Mouse (Mus musculus) c-Kit-positive CD71-negative TER-119-negative erythroid progenitor cells, embryonic 14.5 days (primary cell): ENCODE measurements around the gene Car10.

Source experiments
- DNase-seq: peaks from one replicate; pipeline ENCODE4 v3.0.0-alpha.2; 2013; ENCODE audit warnings: low read depth

The Car10 gene

GRCm38 (mm10) chr11:93500442-93500841, 402.6 kb downstream of the Car10 start:
- no peak for DNase-seq

- DNase-seq, result no peak
Observed at GRCm38 (mm10) chr11:93501671-93502070, 403.8 kb downstream of the Car10 start.

- no peak for DNase-seq
Observed at GRCm38 (mm10) chr11:93502864-93503263, 405.0 kb downstream of the Car10 start.

DNA sequence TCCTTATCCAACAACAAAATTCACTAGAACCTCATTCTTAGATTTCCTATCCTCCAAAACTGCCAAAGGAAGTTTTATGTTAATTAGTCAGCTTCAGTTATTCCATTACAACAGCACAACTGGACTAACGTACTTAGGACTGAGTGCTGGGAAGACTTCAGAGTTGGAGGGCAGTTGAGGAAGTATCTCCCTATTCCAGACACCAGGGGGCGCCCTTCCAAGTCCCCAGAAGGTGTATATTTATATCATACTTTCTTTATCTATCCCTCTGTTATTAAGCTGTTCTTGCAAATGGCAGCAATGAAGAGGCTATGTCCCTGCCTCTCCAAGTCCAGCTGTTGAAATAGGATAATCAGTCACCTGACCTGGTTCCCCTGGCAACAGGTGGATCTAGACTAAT, 405.6 kb downstream of the Car10 start:
- peak; percentile 25 for DNase-seq

- DNase-seq, result no peak
Observed at GRCm38 (mm10) chr11:93509527-93510235, 411.9 kb downstream of the Car10 start.

DNA sequence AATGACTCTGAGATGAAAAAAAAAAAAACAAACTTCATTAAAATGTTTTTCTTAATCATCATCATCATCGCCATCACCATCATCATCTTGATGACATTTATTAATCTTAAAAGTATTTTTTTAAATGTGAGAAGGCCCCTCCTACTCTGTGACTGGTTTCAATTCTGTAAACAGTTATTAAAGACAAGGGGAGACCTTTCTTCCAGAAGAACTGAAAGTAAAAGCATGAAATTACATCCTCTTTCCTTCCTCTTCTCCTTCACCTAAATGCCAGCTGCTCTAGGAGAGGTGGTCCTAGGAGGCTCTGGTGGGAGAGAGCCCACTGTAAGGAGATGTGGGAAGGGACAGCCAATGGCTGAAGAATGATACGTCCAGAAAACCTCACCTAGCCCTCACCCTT, 415.0 kb downstream of the Car10 start:
- no peak for DNase-seq

DNA sequence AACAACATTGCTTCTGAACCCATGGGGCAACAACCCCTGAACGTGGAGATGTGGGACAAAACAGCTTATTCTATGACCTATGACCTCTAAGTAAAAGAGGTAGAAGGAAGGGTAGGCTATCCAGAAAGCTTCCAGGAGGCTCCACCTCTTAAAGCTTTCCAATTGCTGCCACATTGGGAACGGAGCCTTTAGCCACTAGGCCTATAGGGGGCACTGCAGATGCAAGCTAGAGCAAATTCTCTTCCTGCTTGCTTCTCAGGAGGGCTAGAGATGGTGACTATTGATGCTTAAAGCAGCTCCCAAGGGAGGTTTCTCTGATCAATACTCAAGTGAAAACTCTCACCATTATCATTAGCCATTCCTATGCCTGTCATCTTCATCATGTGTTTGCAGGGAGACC, 416.6 kb downstream of the Car10 start:
- DNase-seq, result no peak

DNA sequence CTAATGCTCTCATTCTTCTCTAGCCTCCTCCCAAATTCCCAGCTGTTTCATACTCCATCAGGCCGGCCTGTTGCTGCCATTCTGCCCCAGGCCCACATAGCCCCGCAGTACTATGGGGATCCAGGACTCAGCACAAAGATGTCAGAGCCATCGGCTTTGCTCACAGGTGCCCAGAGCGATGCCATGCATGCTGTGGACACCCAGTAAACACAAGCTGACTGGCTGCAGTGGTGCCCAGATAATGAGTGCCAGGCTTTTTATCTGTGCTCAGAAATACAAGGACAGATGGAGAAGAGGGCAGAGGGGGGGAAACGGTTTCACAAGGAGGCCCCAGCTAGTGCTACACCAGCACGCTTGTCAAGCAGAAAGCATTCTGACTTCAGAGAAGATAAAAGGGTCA, 417.7 kb downstream of the Car10 start:
- DNase-seq, result no peak

DNA sequence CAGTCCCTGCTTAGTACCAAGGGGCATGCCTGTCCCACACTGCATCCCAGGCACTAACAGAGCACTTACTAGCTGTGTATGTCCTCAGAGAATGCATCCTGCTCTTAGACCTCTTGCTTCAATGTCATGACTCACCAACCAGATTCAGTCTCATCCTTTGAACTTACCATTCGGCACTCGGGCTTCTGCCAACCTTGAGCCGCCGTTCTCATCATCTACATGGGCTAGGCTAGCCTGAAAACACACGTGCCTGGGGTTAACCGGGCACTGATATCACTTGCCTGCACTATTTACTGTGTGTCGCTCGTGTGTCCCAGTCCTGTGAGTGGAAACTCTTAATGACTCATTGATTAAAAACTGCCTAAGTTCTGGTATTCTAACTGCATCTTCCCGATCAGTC, 418.4 kb downstream of the Car10 start:
- DNase-seq, result no peak

GRCm38 (mm10) chr11:93516946-93517345, 419.1 kb downstream of the Car10 start:
- DNase-seq, result no peak

- no peak for DNase-seq
Observed at GRCm38 (mm10) chr11:93522501-93522900, 424.7 kb downstream of the Car10 start.

DNA sequence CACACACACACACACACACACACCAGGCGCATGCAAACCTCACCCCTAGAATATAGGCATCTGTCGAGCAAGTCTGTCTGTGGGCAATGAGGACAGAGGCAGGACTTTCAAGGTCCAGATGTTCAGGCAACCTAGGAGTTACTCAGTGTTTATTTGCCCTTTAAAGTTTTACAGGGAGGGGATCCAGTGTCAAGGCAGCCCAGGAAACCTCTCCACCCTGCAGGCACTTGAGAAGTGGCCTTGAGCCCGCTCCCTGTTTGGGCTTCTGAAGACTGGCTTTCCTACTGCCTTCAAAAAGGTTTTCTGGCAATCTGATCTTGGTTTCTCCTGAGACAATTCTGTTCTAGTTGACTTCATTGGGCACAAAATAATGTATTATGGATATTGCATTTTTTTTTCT, 428.1 kb downstream of the Car10 start:
- no peak for DNase-seq

- DNase-seq, result no peak
Observed at GRCm38 (mm10) chr11:93531029-93531680, 433.3 kb downstream of the Car10 start.

DNA sequence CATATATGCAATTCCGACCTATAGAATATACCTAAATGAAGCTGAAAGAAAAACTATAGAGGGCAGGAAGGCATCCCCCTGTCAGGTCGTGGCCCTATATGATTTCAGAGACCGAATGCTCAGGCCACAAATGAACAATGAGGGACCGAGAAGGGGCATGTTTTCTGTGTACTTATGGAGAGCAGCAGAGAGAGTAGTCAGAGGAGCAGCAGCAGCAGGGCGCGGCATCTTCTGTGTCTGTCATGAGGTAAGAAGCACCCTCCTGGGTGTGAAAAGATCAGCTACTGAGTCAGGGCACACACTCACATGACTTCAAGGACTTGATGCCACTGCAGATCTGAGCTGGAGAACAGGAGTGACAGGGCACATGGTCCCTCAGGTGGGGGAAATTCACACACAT, 438.4 kb downstream of the Car10 start:
- no peak for DNase-seq

DNA sequence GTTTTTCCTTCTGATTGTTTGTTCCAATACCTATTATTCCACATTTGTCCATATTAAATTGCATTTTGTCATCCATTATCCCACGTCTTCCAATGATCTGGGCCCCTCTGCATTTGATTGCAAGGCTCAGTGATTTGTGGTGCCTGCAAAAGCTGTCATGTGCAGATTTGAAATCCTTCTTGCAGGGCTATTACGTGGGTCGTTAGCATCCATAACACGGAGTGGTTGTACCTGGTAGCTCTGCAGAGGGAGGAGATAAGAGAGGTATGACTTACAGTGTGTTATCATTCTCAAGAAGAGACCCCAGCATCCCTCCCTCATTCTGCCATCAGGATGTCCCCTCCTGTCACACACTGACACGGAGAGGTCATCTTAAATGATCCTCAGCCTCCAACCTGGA, 451.1 kb downstream of the Car10 start:
- DNase-seq, result no peak

- DNase-seq, result peak; percentile 19
Observed at GRCm38 (mm10) chr11:93550908-93551307, 453.1 kb downstream of the Car10 start.

DNA sequence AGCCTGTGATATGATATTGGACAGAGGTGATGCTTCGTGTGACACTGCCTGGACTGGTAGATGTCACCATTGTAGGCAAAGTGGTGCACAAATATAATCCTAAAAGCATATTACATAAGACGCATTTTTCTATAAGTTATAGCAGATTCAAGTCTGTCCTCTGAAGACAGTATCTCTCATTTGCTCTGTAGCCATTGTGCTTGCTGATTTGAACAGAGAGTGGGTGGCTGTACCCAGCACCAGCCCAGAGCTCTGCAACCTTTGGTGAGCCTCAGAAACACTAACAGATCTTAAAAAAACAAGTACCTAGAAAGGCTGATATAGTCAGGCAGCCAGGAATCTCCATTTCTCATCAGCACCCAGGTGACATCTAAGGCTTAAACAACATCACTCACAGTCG, 461.3 kb downstream of the Car10 start:
- no peak for DNase-seq

GRCm38 (mm10) chr11:93560570-93560969, 462.7 kb downstream of the Car10 start:
- no peak for DNase-seq

GRCm38 (mm10) chr11:93562330-93562865, 464.6 kb downstream of the Car10 start:
- no peak for DNase-seq

GRCm38 (mm10) chr11:93565756-93566155, 467.9 kb downstream of the Car10 start:
- no peak for DNase-seq

GRCm38 (mm10) chr11:93571917-93572641, 474.3 kb downstream of the Car10 start:
- no peak for DNase-seq

DNA sequence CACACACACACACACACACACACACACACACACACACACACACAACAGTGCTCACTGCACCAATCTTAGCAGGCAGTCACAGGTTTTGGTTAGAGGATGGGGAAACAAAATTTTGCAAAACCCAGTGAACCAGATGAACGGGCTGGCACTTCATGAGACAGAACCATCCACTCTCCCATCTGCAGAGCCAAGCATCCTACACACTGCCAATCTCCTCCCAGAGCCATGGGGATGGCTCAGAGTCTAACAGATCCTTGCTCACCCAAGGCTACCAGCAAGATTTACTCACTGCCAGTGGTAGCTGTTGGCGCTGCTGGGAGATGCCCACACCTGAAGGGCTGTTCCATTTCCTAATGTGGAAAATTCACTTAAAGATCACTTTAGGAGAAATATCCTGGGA, 479.6 kb downstream of the Car10 start:
- DNase-seq, result no peak

DNA sequence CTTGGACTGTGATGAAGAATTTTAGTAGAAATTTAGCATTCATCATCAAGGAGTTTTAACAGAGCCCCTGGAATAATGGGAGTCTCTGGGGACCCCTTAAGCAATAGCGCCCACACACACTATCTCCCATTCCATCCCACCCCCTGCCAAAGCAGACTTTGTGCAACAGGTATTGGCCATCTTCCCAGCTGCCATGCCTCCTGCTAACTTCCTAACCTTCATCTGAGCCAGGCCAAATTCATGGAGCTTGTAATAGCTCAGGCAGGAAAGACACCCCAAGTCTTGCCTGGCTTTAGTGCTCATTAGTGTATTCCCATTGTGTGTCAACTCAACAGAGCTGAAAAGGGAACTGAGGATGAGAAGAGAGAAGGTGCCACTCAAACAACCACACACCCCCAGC, 481.8 kb downstream of the Car10 start:
- no peak for DNase-seq
